Mouse (Mus musculus) liver, embryonic 11.5 days (tissue): ENCODE data around the gene Stxbp3. TPM values are rescaled to one million over a fixed set of nuclear protein-coding genes. Genes with fewer than 3 reads are reported as not detected.

ENCODE experiments used
- ATAC-seq: fragments of 200-750 bp; cut with Nextera tagmentation; replicated peaks from 2 replicates; pipeline ENCODE4 v1.8.0; 2017; ENCODE audit warnings: moderate number of reproducible peaks, mild to moderate bottlenecking, moderate TSS enrichment, moderate library complexity; ENCODE audit not compliant: low FRiP score
- DNase-seq: peaks from one replicate; pipeline ENCODE4 v3.0.0-alpha.2; 2017; ENCODE audit warnings: low spot score
- H3K27ac ChIP-seq: fragments of 300-500 bp; sonication (generic); 2 replicates; pipeline ENCODE4 v1.5.1; 2014; ENCODE audit warnings: mild to moderate bottlenecking, low read depth, low read length, control low read depth
- H3K27me3 ChIP-seq: fragments of 300-500 bp; sonication (generic); replicated peaks from 2 replicates; pipeline ENCODE4 v1.6.1; 2014; ENCODE audit warnings: low read length, mixed read lengths; ENCODE audit not compliant: control insufficient read depth, insufficient read depth
- H3K36me3 ChIP-seq: fragments of 300-500 bp; sonication (generic); 2 replicates; pipeline ENCODE4 v1.6.1; 2014; ENCODE audit warnings: mild to moderate bottlenecking, low read length, moderate library complexity, mixed read lengths; ENCODE audit not compliant: control insufficient read depth, insufficient read depth
- H3K4me1 ChIP-seq: fragments of 300-500 bp; sonication (generic); replicated peaks from 2 replicates; pipeline ENCODE4 v1.6.1; 2014; ENCODE audit warnings: low read length, mixed read lengths; ENCODE audit not compliant: control insufficient read depth, insufficient read depth
- H3K4me2 ChIP-seq: fragments of 300-500 bp; sonication (generic); 2 replicates; pipeline ENCODE4 v1.6.1; 2014; ENCODE audit warnings: mild to moderate bottlenecking, control low read depth, moderate library complexity
- H3K4me3 ChIP-seq: fragments of 300-500 bp; sonication (generic); 2 replicates; pipeline ENCODE4 v1.5.1; 2014; ENCODE audit warnings: low read depth, low read length, control low read depth
- H3K9ac ChIP-seq: fragments of 300-500 bp; sonication (generic); 2 replicates; pipeline ENCODE4 v1.6.1; 2014; ENCODE audit warnings: low read depth, low read length, control low read depth
- H3K9me3 ChIP-seq: fragments of 300-500 bp; sonication (generic); 2 replicates; pipeline ENCODE4 v1.6.1; 2016; ENCODE audit warnings: low read length, inconsistent platforms, mixed read lengths; ENCODE audit not compliant: control insufficient read depth
- WGBS: fragments of 180-500 bp; shearing (Covaris S2); extraction: QIAGEN DNeasy Blood & Tissue Kit; methylation state at CpG from one replicate; pipeline ENCODE4 v1.1.7; 2014; 5-methylcytosine and 5-hydroxymethylcytosine counted together
- polyA plus RNA-seq: library from polyadenylated mRNA; unstranded; fragments of >200 nt; fragmentation: Nextera tagmentation; extraction: Ambion mirVana; gene quantifications from 2 replicates; pipeline ENCODE4 v1.2.1, GENCODE M21; 2014

Gene Stxbp3
- polyA plus RNA-seq, 1 experiment from 2014 or later: 35.6 TPM

GRCm38 (mm10) chr3:108787754-108788454, 52.4 kb downstream of the Stxbp3 start:
- Histone ChIP-seq H3K9ac (no peak overlapping the region), H3K27ac (no peak overlapping the region), H3K27me3 (no peaks in the 10 kb centered on the region), H3K36me3 (peaks cover 3% of the 10 kb centered on the region; the same call in 1 of the 2 replicates), H3K4me2 (no peak overlapping the region), H3K4me3 (no peak overlapping the region), H3K9me3 (no peaks in the 10 kb centered on the region), H3K4me1 (0 out of 2 replicates have a peak, but pooled peaks cover 5% of the 10 kb centered on the region)
- ATAC-seq: no peak
- 55% methylated on average over 12 of the region's 12 CpGs for WGBS
- no peak for DNase-seq

DNA sequence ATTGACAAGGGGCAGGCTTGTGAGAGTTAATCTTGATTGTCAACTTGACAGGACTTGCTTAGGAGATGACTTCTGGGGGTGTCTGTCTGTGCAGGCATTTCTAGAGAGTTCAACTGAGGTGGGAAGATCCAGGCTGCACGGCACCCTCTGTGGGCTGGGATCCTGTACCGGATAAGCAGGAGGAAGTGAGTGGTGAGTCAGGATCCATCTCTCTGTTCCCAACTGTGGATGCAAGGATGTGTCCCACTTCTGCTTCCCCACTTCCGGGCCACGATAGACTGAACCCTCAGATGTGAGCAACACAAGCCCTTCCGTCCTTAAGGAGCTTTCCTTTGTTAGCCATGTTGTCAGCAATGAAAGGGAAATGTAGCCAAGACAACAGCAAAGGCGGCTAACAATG, 53.8 kb downstream of the Stxbp3 start:
- ATAC-seq (no peak; the same call in 1 of the 2 replicates), DNase-seq (no peak)
- 77% methylated on average over 6 of the region's 6 CpGs for WGBS
- H3K27ac ChIP-seq: no peak overlapping the region
- H3K4me1 ChIP-seq: 0 out of 2 replicates have a peak, but pooled peaks cover 5% of the 10 kb centered on the region
- no peaks in the 10 kb centered on the region for H3K36me3 ChIP-seq
- H3K9me3 ChIP-seq: no peaks in the 10 kb centered on the region
- H3K27me3 ChIP-seq: no peaks in the 10 kb centered on the region
- H3K4me2 ChIP-seq: no peak overlapping the region
- H3K4me3 ChIP-seq: no peak overlapping the region
- no peak overlapping the region for H3K9ac ChIP-seq

DNA sequence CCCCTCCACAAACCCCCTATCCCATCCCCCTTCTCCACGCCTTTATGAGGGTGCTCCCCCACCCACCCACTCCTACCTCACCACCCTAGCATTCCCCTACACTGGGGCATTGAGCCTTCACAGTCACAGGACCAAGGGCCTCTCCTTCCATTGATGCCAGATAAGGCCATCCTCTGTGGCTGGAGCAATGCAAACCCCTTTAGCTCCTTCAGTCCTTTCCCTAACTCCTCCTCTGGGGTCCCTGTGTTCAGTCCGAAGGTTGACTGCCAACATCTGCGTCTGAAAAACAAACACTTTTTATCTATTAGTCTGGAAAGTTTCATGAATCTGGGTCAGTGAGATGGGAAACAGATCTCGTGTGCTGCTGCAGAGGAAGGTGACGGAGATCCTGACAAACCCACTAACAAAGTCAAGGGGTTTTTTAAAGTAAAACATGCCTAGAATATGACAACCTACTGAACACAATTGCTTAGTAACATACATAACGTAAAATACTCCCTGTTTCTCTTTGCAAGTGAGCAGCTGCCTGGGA, 57.9 kb downstream of the Stxbp3 start:
- Histone ChIP-seq H3K27me3 (no peaks in the 10 kb centered on the region), H3K27ac (no peak overlapping the region), H3K4me2 (no peak overlapping the region), H3K9ac (no peak overlapping the region), H3K9me3 (no peaks in the 10 kb centered on the region), H3K36me3 (no peaks in the 10 kb centered on the region), H3K4me3 (no peak overlapping the region), H3K4me1 (no peaks in the 10 kb centered on the region)
- WGBS: 65% methylated on average over 6 of the region's 6 CpGs
- DNase-seq (no peak), ATAC-seq (no peak)

DNA sequence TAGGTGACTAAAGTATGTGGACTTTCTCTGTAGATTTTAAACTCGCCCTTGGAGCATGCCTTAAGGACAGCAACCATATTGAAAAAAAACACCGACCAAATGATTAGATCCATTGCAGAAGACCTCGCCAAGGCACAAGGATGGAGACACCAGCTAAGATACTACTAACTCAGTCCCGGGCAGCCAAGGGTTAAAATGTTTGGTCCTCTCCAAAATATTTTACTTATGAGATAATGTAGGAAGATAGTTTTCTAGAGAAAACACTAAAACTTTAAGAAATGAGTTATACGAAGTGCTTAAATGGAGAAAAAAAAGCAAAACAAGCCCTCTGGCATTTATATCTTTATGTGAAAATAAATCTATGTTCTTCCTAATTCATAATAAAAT, 58.4 kb downstream of the Stxbp3 start:
- no peak overlapping the region for H3K4me3 ChIP-seq
- WGBS: 79% methylated on average over 5 of the region's 5 CpGs
- no peaks in the 10 kb centered on the region for H3K9me3 ChIP-seq
- no peak overlapping the region for H3K27ac ChIP-seq
- no peak overlapping the region for H3K9ac ChIP-seq
- no peak for DNase-seq
- H3K4me2 ChIP-seq: no peak overlapping the region
- no peaks in the 10 kb centered on the region for H3K4me1 ChIP-seq
- no peak for ATAC-seq
- H3K36me3 ChIP-seq: no peaks in the 10 kb centered on the region
- H3K27me3 ChIP-seq: no peaks in the 10 kb centered on the region

GRCm38 (mm10) chr3:108781238-108781883, 59.0 kb downstream of the Stxbp3 start:
- H3K27me3 ChIP-seq: no peaks in the 10 kb centered on the region
- no peak overlapping the region for H3K27ac ChIP-seq
- DNase-seq (no peak), ATAC-seq (no peak)
- H3K4me1 ChIP-seq: no peaks in the 10 kb centered on the region
- H3K9ac ChIP-seq: no peak overlapping the region
- H3K9me3 ChIP-seq: no peaks in the 10 kb centered on the region
- H3K36me3 ChIP-seq: no peaks in the 10 kb centered on the region
- no peak overlapping the region for H3K4me2 ChIP-seq
- no peak overlapping the region for H3K4me3 ChIP-seq
- WGBS: 69% methylated on average over 10 of the region's 10 CpGs

GRCm38 (mm10) chr3:108778761-108779540, 61.4 kb downstream of the Stxbp3 start:
- ATAC-seq: no peak
- no peak for DNase-seq
- 63% methylated on average over 4 of the region's 4 CpGs for WGBS
- Histone ChIP-seq H3K4me3 (no peak overlapping the region), H3K9ac (no peak overlapping the region), H3K27me3 (no peaks in the 10 kb centered on the region), H3K36me3 (no peaks in the 10 kb centered on the region), H3K4me1 (no peaks in the 10 kb centered on the region), H3K4me2 (no peak overlapping the region), H3K9me3 (no peaks in the 10 kb centered on the region), H3K27ac (no peak overlapping the region)

DNA sequence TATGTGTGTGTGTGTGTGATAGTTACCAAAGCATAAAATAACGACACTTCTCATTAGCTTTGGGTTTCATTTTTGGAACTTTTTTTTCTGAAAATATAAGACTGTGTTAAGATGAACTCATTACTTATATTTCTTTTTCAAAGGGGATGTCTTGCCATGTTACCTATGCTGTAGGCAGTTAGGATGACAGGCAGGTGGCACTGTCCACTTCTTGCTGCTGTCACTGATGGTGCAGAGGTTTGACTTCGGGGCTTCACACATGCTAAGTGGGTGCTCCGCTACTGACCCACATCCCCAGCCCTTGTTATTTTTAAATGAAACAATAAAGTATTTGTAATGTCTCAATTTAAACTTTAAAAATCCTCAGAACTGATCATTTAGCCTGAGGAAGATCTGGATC, 67.5 kb downstream of the Stxbp3 start:
- H3K9me3 ChIP-seq: no peaks in the 10 kb centered on the region
- no peaks in the 10 kb centered on the region; the same call in 1 of the 2 replicates for H3K4me1 ChIP-seq
- 84% methylated on average over 3 of the region's 3 CpGs for WGBS
- ATAC-seq (0 out of 2 replicates have a peak, but pooled peaks have one; percentile 41), DNase-seq (no peak)
- H3K27me3 ChIP-seq: no peaks in the 10 kb centered on the region
- no peak overlapping the region for H3K4me3 ChIP-seq
- H3K36me3 ChIP-seq: no peaks in the 10 kb centered on the region
- H3K9ac ChIP-seq: no peak overlapping the region
- no peak overlapping the region for H3K4me2 ChIP-seq
- no peak overlapping the region for H3K27ac ChIP-seq

- 81% methylated on average over 13 of the region's 13 CpGs for WGBS
- Histone ChIP-seq H3K27ac (no peak overlapping the region), H3K4me1 (no peaks in the 10 kb centered on the region; the same call in 1 of the 2 replicates), H3K36me3 (no peaks in the 10 kb centered on the region), H3K9me3 (no peaks in the 10 kb centered on the region), H3K27me3 (no peaks in the 10 kb centered on the region), H3K9ac (no peak overlapping the region), H3K4me2 (no peak overlapping the region), H3K4me3 (no peak overlapping the region)
- DNase-seq (no peak), ATAC-seq (no peak)
Observed at GRCm38 (mm10) chr3:108772211-108772610, 68.1 kb downstream of the Stxbp3 start.
